Mouse (Mus musculus) liver, embryonic 11.5 days (tissue): Measurements from ENCODE around the gene Vmn1r104. TPM values are rescaled to one million over a fixed set of nuclear protein-coding genes. Genes with fewer than 3 reads are reported as not detected.
"Not testable (repeated sequence)": the region's sequence is repeated elsewhere in the genome, so short reads cannot be mapped to it uniquely, and the experiment has no call there.

Source experiments
- ATAC-seq: fragments of 200-750 bp; cut with Nextera tagmentation; replicated peaks from 2 replicates; pipeline ENCODE4 v1.8.0; 2017; ENCODE audit warnings: moderate number of reproducible peaks, mild to moderate bottlenecking, moderate TSS enrichment, moderate library complexity; ENCODE audit not compliant: low FRiP score
- DNase-seq: peaks from one replicate; pipeline ENCODE4 v3.0.0-alpha.2; 2017; ENCODE audit warnings: low spot score
- H3K27ac ChIP-seq: fragments of 300-500 bp; sonication (generic); 2 replicates; pipeline ENCODE4 v1.5.1; 2014; ENCODE audit warnings: mild to moderate bottlenecking, low read depth, low read length, control low read depth
- H3K27me3 ChIP-seq: fragments of 300-500 bp; sonication (generic); replicated peaks from 2 replicates; pipeline ENCODE4 v1.6.1; 2014; ENCODE audit warnings: low read length, mixed read lengths; ENCODE audit not compliant: control insufficient read depth, insufficient read depth
- H3K36me3 ChIP-seq: fragments of 300-500 bp; sonication (generic); 2 replicates; pipeline ENCODE4 v1.6.1; 2014; ENCODE audit warnings: mild to moderate bottlenecking, low read length, moderate library complexity, mixed read lengths; ENCODE audit not compliant: control insufficient read depth, insufficient read depth
- H3K4me1 ChIP-seq: fragments of 300-500 bp; sonication (generic); replicated peaks from 2 replicates; pipeline ENCODE4 v1.6.1; 2014; ENCODE audit warnings: low read length, mixed read lengths; ENCODE audit not compliant: control insufficient read depth, insufficient read depth
- H3K4me2 ChIP-seq: fragments of 300-500 bp; sonication (generic); 2 replicates; pipeline ENCODE4 v1.6.1; 2014; ENCODE audit warnings: mild to moderate bottlenecking, control low read depth, moderate library complexity
- H3K4me3 ChIP-seq: fragments of 300-500 bp; sonication (generic); 2 replicates; pipeline ENCODE4 v1.5.1; 2014; ENCODE audit warnings: low read depth, low read length, control low read depth
- H3K9ac ChIP-seq: fragments of 300-500 bp; sonication (generic); 2 replicates; pipeline ENCODE4 v1.6.1; 2014; ENCODE audit warnings: low read depth, low read length, control low read depth
- H3K9me3 ChIP-seq: fragments of 300-500 bp; sonication (generic); 2 replicates; pipeline ENCODE4 v1.6.1; 2016; ENCODE audit warnings: low read length, inconsistent platforms, mixed read lengths; ENCODE audit not compliant: control insufficient read depth
- WGBS: fragments of 180-500 bp; shearing (Covaris S2); extraction: QIAGEN DNeasy Blood & Tissue Kit; methylation state at CpG from one replicate; pipeline ENCODE4 v1.1.7; 2014; 5-methylcytosine and 5-hydroxymethylcytosine counted together
- polyA plus RNA-seq: library from polyadenylated mRNA; unstranded; fragments of >200 nt; fragmentation: Nextera tagmentation; extraction: Ambion mirVana; gene quantifications from 2 replicates; pipeline ENCODE4 v1.2.1, GENCODE M21; 2014

Vmn1r104 gene
- polyA plus RNA-seq, result not detected in 2 replicates

- not testable (repeated sequence) for H3K4me1 ChIP-seq, ATAC-seq, H3K27ac ChIP-seq, H3K36me3 ChIP-seq, H3K4me3 ChIP-seq, H3K9me3 ChIP-seq, H3K9ac ChIP-seq, H3K27me3 ChIP-seq, H3K4me2 ChIP-seq, DNase-seq
- WGBS, result no CpG with 5 or more reads among the region's 3 CpGs
Observed at GRCm38 (mm10) chr7:20533537-20533936, at the start of gene Vmn1r104. Gene Vmn1r104, plus strand, starts transcription at chr7:20533837.

GRCm38 (mm10) chr7:20510434-20510833 lies 23.2 kb upstream of the Vmn1r104 start, which contains the start of gene Vmn1r103:
Gene Vmn1r103, minus strand, starts transcription at chr7:20510534.
- H3K4me2 ChIP-seq, H3K9me3 ChIP-seq, H3K36me3 ChIP-seq, H3K4me3 ChIP-seq, H3K27ac ChIP-seq, DNase-seq, H3K4me1 ChIP-seq, H3K27me3 ChIP-seq, H3K9ac ChIP-seq, ATAC-seq: not testable (repeated sequence)
- no CpG with 5 or more reads among the region's 3 CpGs for WGBS

GRCm38 (mm10) chr7:20545657-20546056 lies 12.0 kb downstream of the Vmn1r104 start, which contains the start of gene Gm5726:
Gene Gm5726, minus strand, starts transcription at chr7:20545757.
- DNase-seq, H3K4me2 ChIP-seq, H3K4me3 ChIP-seq, ATAC-seq, H3K4me1 ChIP-seq, H3K27ac ChIP-seq, H3K9me3 ChIP-seq, H3K36me3 ChIP-seq, H3K27me3 ChIP-seq, H3K9ac ChIP-seq: not testable (repeated sequence)
- WGBS, result no CpG with 5 or more reads among the region's 1 CpGs

GRCm38 (mm10) chr7:20576141-20576540 lies 42.5 kb downstream of the Vmn1r104 start, which contains the start of gene Gm4141:
Gene Gm4141, minus strand, starts transcription at chr7:20576241.
- not testable (repeated sequence) for H3K4me2 ChIP-seq, H3K4me1 ChIP-seq, DNase-seq, H3K27ac ChIP-seq, H3K9ac ChIP-seq, H3K27me3 ChIP-seq, H3K4me3 ChIP-seq, H3K36me3 ChIP-seq, ATAC-seq, H3K9me3 ChIP-seq
- no CpG with 5 or more reads among the region's 3 CpGs for WGBS

Other genes starting within 250 kb of the Vmn1r104 start
- gene Gm4133, start 199.8 kb upstream of the Vmn1r104 start, polyA plus RNA-seq, result not detected in 2 replicates
- not detected in 2 replicates for gene Gm5728, start 158.4 kb upstream of the Vmn1r104 start, polyA plus RNA-seq
- gene Vmn1r100, start 115.9 kb upstream of the Vmn1r104 start, polyA plus RNA-seq, result not detected in 2 replicates
- not detected in 2 replicates for gene Vmn1r101, start 91.2 kb upstream of the Vmn1r104 start, polyA plus RNA-seq
- not detected in 2 replicates for gene Gm10670, start 58.9 kb upstream of the Vmn1r104 start, polyA plus RNA-seq
- gene Vmn1r103, start 23.3 kb upstream of the Vmn1r104 start, polyA plus RNA-seq, result not detected in 2 replicates
- gene Gm5726, start 11.9 kb downstream of the Vmn1r104 start, polyA plus RNA-seq, result not detected in 2 replicates
- not detected in 2 replicates for gene Gm4141, start 42.4 kb downstream of the Vmn1r104 start, polyA plus RNA-seq
- gene Gm4513, start 65.2 kb downstream of the Vmn1r104 start, polyA plus RNA-seq, result not detected in 2 replicates
- gene Vmn1r107, start 135.1 kb downstream of the Vmn1r104 start, polyA plus RNA-seq, result not detected in 2 replicates
- not detected in 2 replicates for gene Vmn1r111, start 169.4 kb downstream of the Vmn1r104 start, polyA plus RNA-seq
- not detected in 2 replicates for gene Gm10668, start 196.8 kb downstream of the Vmn1r104 start, polyA plus RNA-seq
- gene Vmn1r112, start 237.3 kb downstream of the Vmn1r104 start, polyA plus RNA-seq, result not detected in 2 replicates